Comparison of ENCODE assay signal across 8 mouse cellular contexts in the genomic region with DNA sequence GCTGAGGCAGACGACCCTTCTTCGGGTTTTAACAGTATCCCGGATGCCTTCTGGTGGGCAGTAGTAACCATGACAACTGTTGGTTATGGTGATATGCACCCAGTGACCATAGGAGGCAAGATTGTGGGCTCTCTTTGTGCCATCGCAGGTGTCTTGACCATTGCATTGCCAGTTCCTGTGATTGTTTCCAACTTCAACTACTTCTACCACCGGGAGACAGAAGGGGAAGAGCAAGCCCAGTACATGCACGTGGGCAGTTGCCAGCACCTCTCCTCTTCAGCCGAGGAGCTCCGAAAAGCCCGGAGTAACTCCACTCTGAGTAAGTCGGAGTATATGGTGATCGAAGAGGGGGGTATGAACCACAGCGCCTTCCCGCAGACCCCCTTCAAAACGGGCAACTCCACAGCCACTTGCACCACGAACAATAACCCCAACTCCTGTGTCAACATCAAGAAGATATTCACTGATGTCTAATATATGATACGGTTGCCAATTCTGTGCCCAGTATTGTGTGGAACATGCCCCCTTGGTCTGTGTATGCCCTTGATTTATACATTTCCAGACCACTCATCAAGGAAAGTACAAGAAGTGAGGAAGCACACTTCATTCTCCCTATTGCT. TPM values are rescaled to one million over a fixed set of nuclear protein-coding genes. Genes with fewer than 3 reads are reported as not detected.
A peak's percentile ranks its signal among the peaks of the same experiment; 100 is the strongest.
DNase-seq lines count a peak whose midpoint lies in the region; ATAC-seq and TF ChIP-seq lines count a peak whose summit lies in the region.

No protein-coding gene starts in this region.

- WGBS in kidney, embryonic 14.5 days: 80% methylated on average over 16 of the region's 16 CpGs
- WGBS in bone marrow, adult 2 months: 3% methylated on average over 16 of the region's 16 CpGs
- WGBS in liver, embryonic 14.5 days (ENCODE audit: insufficient replicate concordance): 26% methylated on average over 16 of the region's 16 CpGs
- 69% methylated on average over 16 of the region's 16 CpGs for WGBS in small intestine, adult 2 months

- H3K9me3 ChIP-seq in kidney, embryonic 14.5 days (ENCODE audit: control insufficient read depth, low read length): no peaks in the 10 kb centered on the region
- H3K9me3 ChIP-seq in liver, embryonic 14.5 days (ENCODE audit: control insufficient read depth, low read length): no peaks in the 10 kb centered on the region

- ATAC-seq in kidney, embryonic 14.5 days (ENCODE audit: low FRiP score, low TSS enrichment): no peak
- no peak for ATAC-seq in liver, embryonic 14.5 days (ENCODE audit: insufficient read depth)
- ATAC-seq in erythroblast, adult 5-6 weeks (replicated peaks; ENCODE audit: low FRiP score, poor library complexity, severe bottlenecking): no peak

- no peaks in the 10 kb centered on the region for H3K36me3 ChIP-seq in kidney, embryonic 14.5 days (ENCODE audit: control insufficient read depth, insufficient read depth, low read length)
- no peaks in the 10 kb centered on the region for H3K36me3 ChIP-seq in liver, embryonic 14.5 days (replicated peaks; ENCODE audit: control insufficient read depth, insufficient read depth, low read depth)
- H3K36me3 ChIP-seq in small intestine, adult 2 months (ENCODE audit: control insufficient read depth, insufficient read depth, low read length): no peaks in the 10 kb centered on the region

- TF ChIP-seq POLR2A in bone marrow, adult 2 months (IDR thresholded peaks at IDR 0.05; ENCODE audit: borderline replicate concordance, control insufficient read depth, low read depth, low read length): no peak
- no peak for TF ChIP-seq POLR2A in small intestine, adult 2 months (IDR thresholded peaks at IDR 0.05; ENCODE audit: low read depth, low read length)

- H3K27ac ChIP-seq in kidney, embryonic 14.5 days (ENCODE audit: low read depth, low read length): no peak overlapping the region
- peak overlapping the region; percentile 49 for H3K27ac ChIP-seq in bone marrow, adult 2 months (ENCODE audit: control insufficient read depth, insufficient read depth, low read depth, low read length, poor library complexity)
- H3K27ac ChIP-seq in liver, embryonic 14.5 days: no peak overlapping the region
- peak overlapping the region; percentile 45 for H3K27ac ChIP-seq in small intestine, adult 2 months (ENCODE audit: insufficient read depth, low read depth, low read length)

- H3K4me1 ChIP-seq in kidney, embryonic 14.5 days (ENCODE audit: control insufficient read depth, insufficient read depth, low read length): no peaks in the 10 kb centered on the region
- no peaks in the 10 kb centered on the region; the same call in 1 of the 2 replicates for H3K4me1 ChIP-seq in bone marrow, adult 2 months (ENCODE audit: control insufficient read depth, insufficient read depth, low read length)
- H3K4me1 ChIP-seq in liver, embryonic 14.5 days (replicated peaks; ENCODE audit: control insufficient read depth in 2 of 2, insufficient read depth in 2 of 2, low read length in 1 of 2): 0 out of 4 replicates have a peak, but pooled peaks cover 0 to 2% of the 10 kb centered on the region in 2 experiments
- peaks cover 4% of the 10 kb centered on the region; the same call in 1 of the 2 replicates for H3K4me1 ChIP-seq in small intestine, adult 2 months (ENCODE audit: control insufficient read depth, insufficient read depth, insufficient read length, low read length)

- peak overlapping the region; percentile 63; the same call in 1 of the 2 replicates for H3K4me3 ChIP-seq in kidney, embryonic 14.5 days (ENCODE audit: low read length)
- peak overlapping the region; percentile 70 for H3K4me3 ChIP-seq in bone marrow, adult 2 months (replicated peaks; ENCODE audit: control insufficient read depth, low read depth, low read length)
- peak overlapping the region in 1 of 2 experiments; percentile 59; a peak in 2 of 4 replicates for H3K4me3 ChIP-seq in liver, embryonic 14.5 days (ENCODE audit: insufficient read depth in 1 of 2, low read depth in 2 of 2, low read length in 2 of 2)
- H3K4me3 ChIP-seq in small intestine, adult 2 months (ENCODE audit: low read depth, low read length): peak overlapping the region; percentile 72

- DNase-seq in kidney, adult 8-10 months: no peak
- DNase-seq in frontal cortex, postnatal 14 days (ENCODE audit: low spot score in 2 of 2): peak; percentile 14 to 28
- no peak for DNase-seq in liver, embryonic 14.5 days (ENCODE audit: low read depth in 3 of 3, low spot score in 3 of 3)
- DNase-seq in lung, postnatal 10 days: no peak

- no peak overlapping the region for H3K9ac ChIP-seq in kidney, embryonic 14.5 days (ENCODE audit: low read depth, low read length)
- no peak overlapping the region for H3K9ac ChIP-seq in liver, embryonic 14.5 days (replicated peaks)

- peaks cover 5% of the 10 kb centered on the region for H3K27me3 ChIP-seq in kidney, embryonic 14.5 days (ENCODE audit: control insufficient read depth, insufficient read depth, low read length)
- peaks cover 29% of the 10 kb centered on the region for H3K27me3 ChIP-seq in liver, embryonic 14.5 days (ENCODE audit: control insufficient read depth, insufficient read depth, low read length)
- H3K27me3 ChIP-seq in small intestine, adult 2 months (ENCODE audit: control insufficient read depth, insufficient read depth, low read length): peaks cover 14% of the 10 kb centered on the region; the same call in 1 of the 2 replicates

- TF ChIP-seq CTCF in bone marrow, adult 2 months (IDR thresholded peaks at IDR 0.05; ENCODE audit: control insufficient read depth, insufficient read depth, low read length): no peak
- no peak for TF ChIP-seq CTCF in liver, embryonic 14.5 days (IDR thresholded peaks at IDR 0.05; ENCODE audit: low read depth)
- no peak for TF ChIP-seq CTCF in small intestine, adult 2 months (IDR thresholded peaks at IDR 0.05; ENCODE audit: extremely low read depth, insufficient read length, insufficient replicate concordance, low read depth, low read length)

- H3K4me2 ChIP-seq in kidney, embryonic 14.5 days (replicated peaks; ENCODE audit: low read depth, low read length): peak overlapping the region; percentile 89; the same call in 1 of the 2 replicates
- H3K4me2 ChIP-seq in liver, embryonic 14.5 days (ENCODE audit: low read depth): peak overlapping the region; percentile 8; the same call in 1 of the 2 replicates

- no peak for TF ChIP-seq EP300 in liver, embryonic 14.5 days (IDR thresholded peaks at IDR 0.05; ENCODE audit: low read depth)

RNA-seq across cellular contexts. Expression of gene Kcna3, which starts 1.7 kb away (rescaled TPM):
- polyA plus RNA-seq in kidney, embryonic 14.5 days (2014; fragmentation: Nextera tagmentation; extraction: Ambion mirVana): 0.91 and 1.6 TPM in 2 replicates
- polyA plus RNA-seq in bone marrow, adult 2 months (2011; ENCODE audit: insufficient read depth, insufficient read length, low replicate concordance, missing spikeins): 5.6 and 11.1 TPM in 2 replicates
- 0.51 and 0.76 TPM in 2 replicates for polyA plus RNA-seq in liver, embryonic 14.5 days (2012; rRNA removed)
- 0.58 and 1.1 TPM in 2 replicates for polyA plus RNA-seq in liver, embryonic 14.5 days (2014; fragmentation: Nextera tagmentation; extraction: Ambion mirVana)
- 2.5 and 3.9 TPM in 2 replicates for polyA plus RNA-seq in small intestine, adult 2 months (2012; rRNA removed)
- total RNA-seq in erythroblast, adult 5-6 weeks (2015; ENCODE audit: low replicate concordance): 4.4 TPM in 1 of 2 replicates, not detected in the other
- total RNA-seq in erythroblast, adult 5-6 weeks (2017; ENCODE audit: low replicate concordance): 1.5 and 1.7 TPM in 2 replicates

Comparison
In these comparisons a context has a peak if more than half of its experiments do, and no peak if none do; other contexts are left out.
1. H3K27ac ChIP-seq: peak in bone marrow, adult 2 months (single experiment) and small intestine, adult 2 months (single experiment); none in kidney, embryonic 14.5 days (single experiment) and liver, embryonic 14.5 days (single experiment).
2. DNase-seq: peak in frontal cortex, postnatal 14 days (2 of 2); none in kidney, adult 8-10 months (0 of 2), liver, embryonic 14.5 days (0 of 3) and lung, postnatal 10 days (single experiment).